Mouse (Mus musculus) naive thymus-derived CD4-positive, alpha-beta T cell, adult 2 months (primary cell): ENCODE data around the gene Stkld1.

Source experiments
- DNase-seq: peaks from one replicate; pipeline ENCODE4 v3.0.0-alpha.2; 2011; ENCODE audit warnings: low read depth

The Stkld1 gene

DNA sequence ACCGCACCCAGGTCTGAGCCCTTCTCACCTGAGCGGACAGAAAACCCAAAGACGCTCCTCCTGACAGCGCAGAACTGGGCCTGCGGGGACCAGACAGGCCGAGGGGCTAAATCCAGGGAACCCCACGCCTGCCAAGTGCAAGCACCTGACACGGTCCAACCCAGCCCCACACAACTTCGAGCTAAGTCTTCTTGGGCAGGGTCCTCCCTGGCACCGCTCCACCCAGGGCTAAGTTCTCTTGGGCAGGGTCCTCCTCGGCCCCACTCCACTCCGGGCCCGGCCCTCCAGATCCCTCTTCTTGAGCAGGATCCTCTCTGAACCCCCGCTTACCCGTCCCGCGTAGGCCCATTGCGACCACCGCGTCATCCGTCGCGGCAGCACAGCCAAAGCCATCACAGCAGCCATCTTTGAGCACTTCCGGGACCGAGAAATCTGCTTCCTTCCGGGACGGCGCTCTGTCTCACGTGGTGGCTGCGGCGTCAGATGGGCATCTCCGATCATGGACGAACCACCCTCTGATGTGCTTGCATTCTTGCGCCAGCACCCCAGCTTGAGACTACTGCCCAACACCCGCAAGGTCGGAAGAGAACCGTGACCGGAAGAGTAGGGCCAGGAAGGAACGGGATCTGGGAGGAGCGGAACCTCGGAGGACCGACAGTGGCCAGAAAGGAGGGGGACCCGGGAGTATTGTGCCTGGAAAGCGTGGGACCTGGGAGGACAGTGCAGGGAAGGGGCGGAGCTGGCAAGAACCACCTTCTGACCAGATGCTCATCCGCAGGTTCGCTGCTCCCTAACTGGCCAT lies 17.7 kb upstream of the Stkld1 start, which contains the start of the genes Surf2 and Surf1:
Gene Surf2, plus strand, starts transcription at position 441 of the 802 bp plus-strand sequence.
Gene Surf1, minus strand, starts transcription at position 604 of the 802 bp plus-strand sequence.
- peak; percentile 87 for DNase-seq

DNA sequence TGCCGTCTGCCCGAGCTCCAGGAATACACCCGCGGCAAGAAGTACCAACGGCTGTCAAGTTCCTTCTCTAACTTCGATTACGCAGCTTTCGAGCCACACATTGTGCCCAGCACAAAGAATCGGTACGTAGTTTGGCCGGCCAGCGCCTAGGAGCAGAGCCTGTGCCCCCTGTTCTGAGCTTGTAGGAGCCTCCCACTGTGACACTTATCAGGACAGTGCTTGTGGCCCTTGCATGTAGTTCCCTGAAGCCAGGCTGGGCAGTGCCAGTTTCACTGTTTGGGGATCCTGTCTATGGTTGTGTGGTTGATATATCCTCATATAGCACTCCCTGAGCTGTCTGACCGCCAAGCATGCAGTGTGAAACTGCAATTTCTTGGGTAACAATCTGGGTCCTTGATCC lies 17.1 kb upstream of the Stkld1 start:
- no peak for DNase-seq

DNA sequence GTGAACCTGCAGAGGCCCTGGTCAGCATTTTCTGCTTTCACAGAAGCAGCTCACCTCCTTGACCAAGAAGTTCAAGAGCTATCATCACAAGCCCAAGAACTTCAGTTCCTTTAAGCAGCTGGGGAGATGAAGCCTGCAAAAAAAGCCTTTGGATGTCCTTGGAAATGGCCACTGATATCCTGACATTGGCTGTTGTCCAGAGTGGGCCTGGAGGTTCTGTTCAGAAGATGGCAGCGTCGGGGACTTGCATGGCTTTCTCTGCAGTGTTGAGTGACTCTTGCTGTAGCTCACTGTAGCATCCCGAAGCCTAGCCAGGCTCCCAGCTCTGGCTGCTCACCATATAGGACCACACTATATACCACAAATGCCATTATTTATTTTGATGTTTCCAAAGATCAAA lies 14.2 kb upstream of the Stkld1 start:
- no peak for DNase-seq

DNA sequence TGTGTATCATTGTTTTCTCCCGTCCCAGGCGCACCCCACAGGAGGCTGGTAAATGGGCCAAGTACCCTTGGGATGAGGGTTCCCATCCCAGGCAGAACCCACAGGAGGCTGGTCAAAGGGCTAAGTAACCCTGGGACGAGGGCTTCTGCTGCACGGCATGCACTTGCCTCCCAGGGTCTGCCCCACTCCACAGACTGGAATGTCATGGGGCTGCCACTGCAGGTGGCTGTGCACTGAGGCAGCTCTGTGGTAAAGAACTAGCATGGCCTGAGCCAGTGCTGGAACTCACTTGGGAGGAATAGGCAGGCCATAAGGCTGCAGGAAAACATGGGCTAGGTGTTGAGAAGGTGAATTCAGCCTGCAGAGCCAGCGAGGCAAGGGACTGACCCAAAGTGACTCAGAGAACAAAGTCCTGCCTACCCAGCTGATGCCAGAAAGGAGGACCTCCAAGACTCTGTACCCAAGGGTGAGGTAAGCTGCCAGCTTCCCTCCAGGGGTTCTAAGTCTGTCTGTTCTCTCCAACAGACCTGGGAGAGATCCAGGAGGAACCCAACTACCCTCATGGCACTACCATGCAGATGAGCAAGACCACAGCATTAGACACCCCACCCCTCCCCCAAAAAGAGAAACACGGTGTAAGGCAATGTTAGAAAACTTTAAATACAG lies 13.5 kb upstream of the Stkld1 start:
- DNase-seq: no peak

DNA sequence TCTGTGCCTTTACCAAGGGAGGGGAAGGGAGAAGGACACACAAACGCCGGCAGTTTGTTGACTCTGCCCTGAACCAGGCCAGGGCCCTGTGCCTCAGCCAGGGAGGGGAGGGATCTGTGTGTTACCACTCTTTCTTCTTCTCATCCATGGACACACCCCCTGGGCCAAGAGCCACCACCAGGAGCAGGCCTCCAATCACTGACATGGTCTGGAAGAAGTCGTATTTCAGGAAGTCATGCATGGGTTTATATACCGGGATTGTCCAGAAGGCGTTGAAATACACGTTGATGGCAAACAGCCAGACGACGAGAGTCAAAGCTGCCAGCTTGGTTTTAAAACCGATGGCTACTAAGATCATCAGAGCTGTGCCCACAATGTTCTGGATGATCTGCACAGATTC lies 12.1 kb upstream of the Stkld1 start:
- DNase-seq: no peak

DNA sequence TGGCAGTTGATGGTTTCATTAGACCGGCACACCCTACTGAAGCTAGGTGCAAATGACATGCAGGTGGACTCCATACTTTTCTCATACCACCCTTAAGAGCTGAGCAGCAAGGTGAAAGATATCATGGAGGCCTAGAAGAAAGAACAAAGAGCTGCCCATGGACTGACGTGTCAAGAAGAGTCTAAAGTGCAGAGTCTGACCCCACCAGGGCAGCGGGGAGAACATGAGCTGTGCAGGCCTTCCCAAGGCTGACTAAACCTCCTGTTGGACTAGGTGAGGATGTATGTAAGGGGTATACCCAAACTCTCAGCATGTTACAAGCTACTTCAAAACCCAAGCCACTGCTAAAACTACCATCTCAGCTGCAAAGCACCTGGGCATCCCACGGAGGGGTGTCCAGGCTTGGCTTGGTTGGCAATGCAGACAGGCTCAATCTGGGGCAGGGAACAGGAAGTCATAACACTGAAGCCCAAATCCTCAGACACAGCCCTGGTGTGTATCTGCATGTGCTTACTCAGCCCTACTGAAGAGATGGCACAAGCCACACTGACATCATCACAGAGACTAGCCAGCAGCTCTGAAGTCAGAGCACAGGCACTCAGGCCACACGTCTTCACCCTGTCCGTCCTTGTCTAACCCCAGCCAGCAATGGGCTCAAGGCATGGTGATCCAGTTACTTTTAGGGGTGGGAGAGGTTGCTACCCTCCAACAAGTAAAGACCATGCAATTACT lies 5.9 kb upstream of the Stkld1 start:
- DNase-seq: no peak

DNA sequence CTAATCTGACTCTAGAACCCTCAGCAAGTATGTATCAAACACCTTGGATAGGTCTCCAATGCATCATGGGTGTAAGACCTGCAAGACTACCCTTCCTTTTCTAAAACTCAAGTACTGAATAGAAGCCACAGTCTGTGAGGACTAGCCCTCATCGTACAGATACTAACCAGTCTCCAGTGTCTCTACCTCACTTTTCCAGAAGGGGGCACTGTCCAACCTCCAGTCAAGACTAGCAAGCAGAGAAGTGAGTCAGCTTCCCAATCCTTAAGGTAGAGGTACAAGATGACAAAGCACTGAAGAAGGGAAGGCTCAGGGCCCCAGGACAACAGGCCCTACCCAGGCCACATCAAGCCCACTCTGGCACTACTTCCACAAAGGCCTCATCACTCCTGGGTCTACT lies 3.5 kb upstream of the Stkld1 start:
- peak; percentile 87 for DNase-seq

DNA sequence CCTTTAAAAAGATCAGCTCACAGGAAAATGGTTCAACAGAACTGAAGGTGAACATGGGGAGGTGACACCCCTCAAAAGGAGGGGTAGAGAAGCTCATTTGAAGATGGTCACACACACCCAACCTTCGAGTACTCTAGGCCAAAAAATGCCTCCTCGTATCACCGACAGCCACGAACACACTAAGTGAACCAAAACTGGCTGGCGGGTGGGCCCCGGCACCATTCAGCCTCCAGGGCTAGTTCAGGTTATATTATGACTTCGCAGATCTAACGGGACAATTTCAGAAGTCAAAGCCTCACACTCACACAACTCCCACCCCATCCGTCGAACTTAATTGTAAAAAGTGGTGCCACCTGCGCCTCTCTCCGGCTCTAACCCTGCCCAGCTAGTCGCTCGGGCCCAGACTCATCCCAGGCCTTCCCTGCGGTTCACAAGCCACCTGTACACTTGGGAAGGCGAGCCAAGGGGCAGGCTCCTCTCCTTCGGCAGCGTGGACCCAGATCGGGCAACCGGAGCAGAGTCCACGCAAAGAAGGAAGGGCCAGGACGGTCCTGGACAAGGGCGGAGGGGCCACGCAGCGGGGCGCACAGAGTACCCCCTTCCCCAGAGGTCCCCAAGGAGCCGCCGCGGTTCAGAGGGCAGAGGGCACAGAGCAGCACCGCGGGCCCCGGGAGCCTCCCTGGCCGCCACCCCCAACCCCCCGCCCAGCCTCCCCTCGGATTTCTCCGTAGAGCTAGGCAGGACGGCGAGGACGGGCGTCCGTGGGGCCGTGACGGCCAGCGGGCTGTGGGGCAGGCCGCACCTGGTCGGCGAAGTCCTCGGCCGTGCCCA lies 1.2 kb upstream of the Stkld1 start:
- DNase-seq: peak; percentile 55

DNA sequence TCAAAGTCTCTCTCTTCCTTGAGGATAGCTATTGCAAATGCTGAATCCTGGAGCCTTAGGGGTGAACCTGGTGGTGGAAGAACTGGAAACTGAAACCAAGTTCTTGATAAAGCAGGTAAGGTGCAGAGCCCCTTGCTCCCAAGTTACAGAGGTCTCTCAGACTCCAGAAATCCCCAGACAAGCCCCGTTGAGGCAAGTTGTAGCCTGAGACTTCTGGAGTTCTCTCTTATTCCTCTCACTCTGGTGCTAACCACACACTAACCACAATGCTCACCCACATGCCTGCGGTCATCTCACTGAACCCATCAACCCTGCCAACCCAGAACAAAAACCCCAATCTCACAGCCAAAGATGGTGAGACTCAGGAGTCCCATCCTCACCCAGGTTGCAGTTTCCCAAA lies 1.4 kb downstream of the Stkld1 start:
- peak; percentile 46 for DNase-seq

DNA sequence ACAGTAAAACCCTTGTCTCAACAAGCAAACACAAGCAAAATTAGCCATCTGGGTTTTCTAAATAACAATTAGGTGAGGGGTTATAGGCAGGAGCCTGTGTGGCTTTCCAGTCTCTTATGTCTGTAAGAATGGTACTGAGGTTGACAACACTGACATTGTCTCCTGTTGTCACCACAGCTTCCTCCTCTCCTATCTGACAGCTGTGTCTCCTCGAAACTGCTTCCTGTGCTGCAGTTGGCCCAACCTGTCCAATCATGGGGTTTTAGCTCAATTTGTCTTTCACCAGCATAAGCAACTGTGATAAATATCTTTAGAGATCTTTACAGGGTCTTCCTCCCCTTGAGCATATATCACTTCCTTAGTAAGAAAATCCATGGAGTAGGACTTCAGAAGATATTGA lies 2.6 kb downstream of the Stkld1 start:
- DNase-seq: peak; percentile 63

DNA sequence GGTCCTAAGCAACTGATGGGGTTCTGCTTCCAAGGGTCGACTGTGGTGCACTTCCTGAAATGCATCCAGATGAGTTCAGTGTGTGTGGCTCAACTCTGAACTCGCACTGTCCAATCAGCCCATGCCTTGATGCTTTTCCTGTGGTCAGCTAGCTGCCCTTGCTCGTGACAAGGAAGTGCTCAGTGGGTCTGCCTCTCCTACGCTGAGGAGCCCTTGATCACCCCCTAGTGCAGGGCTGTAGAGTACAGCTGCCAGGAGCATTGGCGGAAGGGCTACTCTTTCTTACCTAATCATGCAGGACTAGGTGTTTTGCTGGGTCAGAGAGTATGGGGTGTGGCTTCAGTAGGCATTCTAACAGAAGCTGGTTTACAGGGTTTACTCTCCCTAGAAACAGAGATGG lies 7.7 kb downstream of the Stkld1 start:
- no peak for DNase-seq

DNA sequence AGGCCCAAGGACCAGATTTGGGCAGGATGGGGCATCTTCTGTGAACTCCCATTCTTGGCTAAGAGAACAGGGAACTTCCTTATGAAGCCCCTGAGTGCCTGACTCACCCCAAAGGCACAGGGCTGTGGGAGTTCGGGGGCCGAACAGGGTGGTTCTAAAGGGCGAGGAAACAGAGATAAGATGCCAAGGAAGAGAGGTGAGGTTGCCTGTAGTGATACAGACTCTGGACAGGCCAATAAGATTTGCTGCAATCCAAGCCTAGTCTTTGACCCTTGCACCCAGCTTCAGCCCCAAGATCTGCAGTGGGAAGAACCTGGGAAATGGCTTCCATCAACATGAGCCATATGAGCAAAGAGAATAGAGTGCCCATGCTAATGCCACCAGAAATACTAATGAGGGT lies 9.4 kb downstream of the Stkld1 start:
- DNase-seq: no peak

DNA sequence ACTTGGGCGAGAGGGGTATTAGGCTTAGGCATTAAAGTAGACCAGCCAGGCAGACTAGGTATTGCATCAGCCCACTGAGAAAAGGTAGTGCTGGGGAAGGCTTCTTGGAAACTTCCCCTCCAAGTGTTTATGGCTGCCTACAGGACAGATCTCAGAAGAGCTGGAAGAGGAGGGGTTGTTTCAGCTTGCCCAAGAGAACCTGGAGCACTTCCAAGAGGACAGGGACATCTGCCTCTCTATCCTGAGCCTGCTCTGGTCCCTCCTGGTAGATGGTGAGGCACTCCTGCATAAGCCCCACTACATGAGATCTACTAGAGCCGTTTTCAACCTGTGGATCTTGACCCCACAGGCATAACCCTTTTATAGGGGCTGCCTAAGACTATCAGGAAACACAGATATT lies 16.6 kb downstream of the Stkld1 start:
- no peak for DNase-seq

DNA sequence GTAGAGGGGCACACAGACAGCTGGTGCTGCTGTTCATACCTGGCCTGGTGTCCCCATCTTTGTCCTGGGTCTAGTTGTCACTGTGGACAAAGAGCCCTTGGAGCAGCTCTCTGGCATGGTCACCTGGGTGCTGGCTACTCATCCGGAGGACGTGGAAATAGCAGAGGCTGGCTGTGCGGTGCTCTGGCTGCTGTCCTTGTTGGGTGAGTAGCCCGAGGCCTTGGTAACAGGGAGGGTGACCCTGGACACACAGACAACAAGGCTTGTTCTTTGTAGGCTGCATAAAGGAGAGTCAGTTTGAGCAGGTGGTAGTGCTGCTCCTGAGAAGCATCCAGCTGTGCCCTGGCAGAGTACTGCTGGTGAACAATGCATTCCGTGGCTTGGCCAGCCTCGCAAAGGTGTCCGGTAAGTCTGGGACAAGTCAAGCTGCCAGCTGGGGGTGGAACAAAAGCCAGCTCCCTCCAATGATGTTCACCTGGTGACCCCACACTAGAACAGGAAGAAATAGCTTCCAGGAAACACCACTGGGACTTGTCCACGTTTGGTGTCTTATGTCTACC lies 17.6 kb downstream of the Stkld1 start:
- DNase-seq: no peak

DNA sequence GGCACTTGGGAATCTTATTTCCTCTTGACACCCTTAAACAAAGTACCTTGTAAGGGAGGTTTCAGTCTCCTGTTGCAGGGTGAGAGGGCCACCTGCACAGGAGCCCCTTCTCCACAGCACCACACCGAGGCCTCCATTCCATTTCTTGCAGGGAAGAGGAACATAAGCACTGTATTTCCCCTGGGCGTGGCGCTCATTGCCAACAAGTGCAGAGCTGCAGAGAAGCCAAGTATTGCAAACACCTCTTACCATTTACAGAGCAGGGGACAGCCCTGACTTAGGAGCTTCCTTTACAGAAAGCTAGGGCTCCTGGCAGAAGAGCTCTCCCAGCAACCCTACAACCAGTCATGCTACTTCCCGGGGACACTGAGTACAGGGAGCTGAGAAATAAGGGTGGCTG lies 18.3 kb downstream of the Stkld1 start:
- no peak for DNase-seq

DNA sequence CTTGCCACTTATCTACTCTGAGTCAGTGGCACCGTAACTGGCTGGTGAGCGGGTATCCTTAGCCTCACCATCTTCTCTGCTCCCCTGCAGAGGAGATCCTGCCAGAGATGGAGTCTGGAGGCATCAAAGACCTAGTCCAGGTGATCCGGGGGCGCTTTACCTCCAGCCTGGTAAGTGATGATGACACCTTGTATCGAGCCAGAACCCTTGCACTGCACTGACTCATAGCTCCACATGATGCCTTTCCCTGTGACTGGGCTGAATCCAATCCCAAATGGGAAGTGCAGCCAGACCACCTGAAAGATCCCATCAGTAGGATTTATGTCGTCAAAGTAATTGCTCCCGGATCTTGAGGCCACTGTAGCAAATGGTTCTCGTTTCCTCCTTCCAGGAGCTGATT lies 19.0 kb downstream of the Stkld1 start:
- DNase-seq: no peak

DNA sequence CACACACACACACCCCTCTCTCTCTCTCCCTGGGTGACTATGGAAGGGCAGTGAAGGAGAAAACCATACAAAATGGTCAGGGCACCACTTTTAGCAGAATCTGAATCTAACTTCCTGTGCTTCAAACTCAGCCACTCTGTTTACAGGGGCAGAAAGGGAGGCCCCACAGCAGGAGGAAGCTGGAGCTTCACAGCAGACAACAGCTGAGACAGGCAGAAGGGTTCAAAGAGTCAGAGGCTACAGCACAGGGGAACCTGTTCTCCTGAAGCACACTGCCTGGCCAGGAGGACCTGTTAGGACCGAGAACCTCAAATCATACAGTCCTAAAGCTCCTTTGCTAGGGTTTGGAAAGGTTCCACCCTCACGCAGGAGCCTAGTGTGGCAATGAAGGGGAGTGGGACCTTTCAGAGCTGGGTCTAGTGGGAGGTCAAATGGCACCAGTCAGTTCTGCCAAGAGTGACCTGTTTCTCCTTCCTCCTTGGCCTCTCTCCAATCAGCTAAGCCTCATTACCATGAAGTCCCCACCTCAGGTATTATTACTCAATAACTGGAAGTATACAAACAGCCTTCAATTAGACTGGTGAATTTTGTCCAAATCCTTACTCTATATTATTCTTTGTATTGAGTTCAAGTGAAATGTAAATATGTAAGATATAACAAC lies 21.0 kb downstream of the Stkld1 start:
- DNase-seq: no peak

DNA sequence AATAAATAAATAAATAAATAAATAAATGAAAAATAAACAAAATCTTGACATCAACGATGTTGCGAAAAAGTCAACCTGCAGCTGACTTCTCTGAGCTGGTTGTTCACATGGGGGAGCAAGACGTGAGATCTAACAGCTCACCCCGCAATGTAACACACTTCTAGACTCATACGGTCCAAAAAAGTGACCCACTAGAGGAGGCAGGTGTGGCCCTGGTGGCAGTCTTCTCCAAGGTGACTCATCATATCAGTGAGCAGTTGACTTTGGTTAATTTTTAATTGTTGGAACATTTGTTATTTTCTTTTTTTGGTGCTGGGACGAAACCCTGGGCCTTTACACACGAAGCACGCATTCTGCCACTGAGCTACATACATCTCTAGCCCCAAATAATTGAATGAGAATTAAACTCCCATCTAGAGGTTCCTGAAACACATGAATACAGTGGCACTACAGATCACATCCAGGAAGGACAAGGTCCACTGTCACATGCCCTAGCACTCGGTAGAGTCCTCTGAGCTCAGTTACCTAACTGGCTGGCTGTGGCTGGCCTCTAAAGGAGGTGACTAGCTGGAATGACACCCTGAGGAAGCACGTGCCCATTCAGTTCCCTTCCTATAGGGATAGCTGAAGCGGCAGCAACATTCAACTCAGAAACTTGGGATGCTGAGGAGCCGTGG lies 23.1 kb downstream of the Stkld1 start:
- no peak for DNase-seq

DNA sequence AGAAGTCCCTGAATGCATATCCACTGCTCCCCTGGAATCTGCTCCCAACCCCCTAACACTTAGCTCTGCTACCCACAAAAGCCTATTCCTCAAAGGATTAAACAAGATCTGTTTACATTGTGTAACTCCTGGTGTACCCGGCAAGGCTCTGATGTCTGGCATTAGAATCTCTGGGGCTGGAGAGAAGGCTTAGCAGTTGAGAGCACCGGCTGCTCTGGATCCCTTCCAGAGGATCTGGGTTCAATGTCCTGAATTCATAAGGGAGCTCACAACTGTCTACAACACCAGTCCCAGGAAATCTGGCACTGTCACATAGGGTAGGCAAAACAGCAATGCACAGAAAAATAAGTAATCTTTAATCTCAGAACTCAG lies 23.6 kb downstream of the Stkld1 start:
- DNase-seq: no peak

DNA sequence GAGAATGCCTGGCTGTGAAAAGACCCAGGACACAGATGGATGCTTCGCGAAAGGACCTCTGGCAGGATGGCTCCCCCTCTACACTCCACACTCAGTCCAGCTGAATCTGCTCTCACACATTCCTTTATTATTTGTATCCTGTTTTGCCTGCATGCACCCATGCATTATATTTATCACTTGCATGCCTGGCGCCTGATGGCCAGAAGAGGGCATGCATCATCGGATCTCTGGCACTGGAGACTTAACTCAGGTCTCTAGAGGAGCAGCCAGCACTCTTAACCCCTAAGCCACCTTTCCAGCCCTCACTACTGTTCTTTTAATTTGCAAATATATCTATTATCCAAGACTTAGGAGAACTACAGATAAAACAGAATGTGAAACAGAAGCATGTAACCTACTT lies 26.9 kb downstream of the Stkld1 start:
- DNase-seq: no peak
